Mouse (Mus musculus) frontal cortex, postnatal 25 days (tissue): ENCODE measurements around the gene Klri1.
"Not testable (repeated sequence)": the region's sequence is repeated elsewhere in the genome, so short reads cannot be mapped to it uniquely, and the experiment has no call there.

Experiments
- DNase-seq, 2 experiments: peaks; one replicate each; pipeline ENCODE4 v3.0.0; 2022; ENCODE audit warnings: low spot score in 2 of 2

The Klri1 gene

GRCm38 (mm10) chr6:129717032-129717431 is at the start of gene Klri1:
Gene Klri1, minus strand, starts transcription at chr6:129717132.
- DNase-seq, result no peak

GRCm38 (mm10) chr6:129747654-129748032 is 30.7 kb upstream of the Klri1 start:
- no peak for DNase-seq

GRCm38 (mm10) chr6:129747016-129747653 is 30.2 kb upstream of the Klri1 start:
- DNase-seq, result no peak

GRCm38 (mm10) chr6:129746151-129746550 is 29.2 kb upstream of the Klri1 start:
- no peak for DNase-seq

GRCm38 (mm10) chr6:129740069-129740721 is 23.3 kb upstream of the Klri1 start, which contains the start of gene Klri2:
Gene Klri2, minus strand, starts transcription at chr6:129740484.
- DNase-seq, result no peak

GRCm38 (mm10) chr6:129736414-129736813 is 19.5 kb upstream of the Klri1 start:
- no peak for DNase-seq

- no peak for DNase-seq
Measured at GRCm38 (mm10) chr6:129727237-129727636, 10.3 kb upstream of the Klri1 start.

- DNase-seq, result no peak
Measured at GRCm38 (mm10) chr6:129721390-129721789, 4.5 kb upstream of the Klri1 start.

- DNase-seq, result no peak
Measured at GRCm38 (mm10) chr6:129720487-129720886, 3.6 kb upstream of the Klri1 start.

GRCm38 (mm10) chr6:129713566-129713965 is 3.4 kb downstream of the Klri1 start:
- no peak for DNase-seq

- not testable (repeated sequence) for DNase-seq
Measured at GRCm38 (mm10) chr6:129691436-129691835, 25.5 kb downstream of the Klri1 start.

- DNase-seq, result no peak
Measured at GRCm38 (mm10) chr6:129680379-129680778, 36.6 kb downstream of the Klri1 start.

GRCm38 (mm10) chr6:129678873-129679272 is 38.1 kb downstream of the Klri1 start, which contains the start of gene Klrc1:
Gene Klrc1, minus strand, starts transcription at chr6:129678973.
- DNase-seq, result no peak

- not testable (repeated sequence) for DNase-seq
Measured at GRCm38 (mm10) chr6:129661301-129661700, 55.6 kb downstream of the Klri1 start.

- not testable (repeated sequence) for DNase-seq
Measured at GRCm38 (mm10) chr6:129660589-129660988, 56.3 kb downstream of the Klri1 start, which contains the start of gene Klrc2. Gene Klrc2, minus strand, starts transcription at chr6:129660689.
